16 mouse cellular contexts compared by ENCODE assay signal in genomic region chr6:114868656-114869055, GRCm38 (mm10).
A peak's percentile ranks its signal among the peaks of the same experiment; 100 is the strongest.
DNase-seq lines count a peak whose midpoint lies in the region; ATAC-seq and TF ChIP-seq lines count a peak whose summit lies in the region.
"Had no signal": no experiment of that assay in that cellular context is flagged by ENCODE, and none has a peak within 500 bp of the region (broad histone marks: within the 10 kb centered on the region; RNA-seq: fewer than 3 reads in every experiment).

No protein-coding gene starts in this region.

- TF ChIP-seq EP300 in lung, postnatal 0 days (IDR thresholded peaks at IDR 0.05): no peak

- H3K27ac ChIP-seq in heart, embryonic 16.5 days (ENCODE audit: low read length): 0 out of 2 replicates have a peak overlapping the region, but pooled peaks have one; percentile 13
- no peak overlapping the region for H3K27ac ChIP-seq in lung, embryonic 16.5 days (ENCODE audit: low read length)
- H3K27ac ChIP-seq in lung, postnatal 0 days (ENCODE audit: low read length): no peak overlapping the region
- H3K27ac ChIP-seq in limb, embryonic 10.5 days: peak overlapping the region; percentile 61; the same call in 1 of the 2 replicates
- H3K27ac ChIP-seq: liver, embryonic 13.5 days had no signal

- no peaks in the 10 kb centered on the region for H3K27me3 ChIP-seq in heart, embryonic 16.5 days (ENCODE audit: control insufficient read depth, insufficient read depth, low read length)
- H3K27me3 ChIP-seq in lung, embryonic 16.5 days (ENCODE audit: control insufficient read depth, insufficient read depth, low read depth, low read length): no peaks in the 10 kb centered on the region
- no peaks in the 10 kb centered on the region for H3K27me3 ChIP-seq in lung, postnatal 0 days (replicated peaks; ENCODE audit: insufficient read depth, low read length)
- no peaks in the 10 kb centered on the region for H3K27me3 ChIP-seq in limb, embryonic 10.5 days (ENCODE audit: low read depth, poor library complexity, severe bottlenecking)
- H3K27me3 ChIP-seq: embryonic facial prominence, embryonic 15.5 days; liver, embryonic 13.5 days had no signal

- H3K4me2 ChIP-seq in heart, embryonic 16.5 days (ENCODE audit: low read depth, low read length): no peak overlapping the region
- H3K4me2 ChIP-seq in lung, embryonic 16.5 days (ENCODE audit: low read depth, low read length): no peak overlapping the region
- no peak overlapping the region for H3K4me2 ChIP-seq in lung, postnatal 0 days (replicated peaks; ENCODE audit: low read depth, low read length)
- H3K4me2 ChIP-seq: embryonic facial prominence, embryonic 15.5 days; liver, embryonic 13.5 days had no signal

- DNase-seq in adrenal gland, adult 8-10 months: peak; percentile 55
- DNase-seq in adrenal gland, adult 18-20 months (ENCODE audit: low spot score in 2 of 2): no peak
- no peak for DNase-seq in heart, adult 8-10 months (ENCODE audit: low spot score)
- DNase-seq in lung, postnatal 0 days (ENCODE audit: low spot score): no peak
- no peak for DNase-seq in limb, embryonic 10.5 days (ENCODE audit: low spot score)
- DNase-seq in left cerebral cortex, postnatal 25 days (ENCODE audit: low spot score in 2 of 2): no peak
- DNase-seq: cerebellum, adult 11-12 months; gastrocnemius, postnatal 14 days; heart, postnatal 14 days; liver, embryonic 13.5 days; thymus, adult 2 months had no signal

- H3K4me3 ChIP-seq in heart, embryonic 16.5 days (ENCODE audit: low read length): no peak overlapping the region
- H3K4me3 ChIP-seq in lung, embryonic 16.5 days (ENCODE audit: low read length): no peak overlapping the region
- no peak overlapping the region for H3K4me3 ChIP-seq in lung, postnatal 0 days (ENCODE audit: low read depth, low read length)
- H3K4me3 ChIP-seq in limb, embryonic 10.5 days: no peak overlapping the region
- H3K4me3 ChIP-seq: embryonic facial prominence, embryonic 15.5 days; left cerebral cortex, adult 2 months; liver, embryonic 13.5 days had no signal

- no peak for TF ChIP-seq CTCF in lung, postnatal 0 days (IDR thresholded peaks at IDR 0.05)

- no peak overlapping the region for H3K9ac ChIP-seq in heart, embryonic 16.5 days (ENCODE audit: low read length)
- no peak overlapping the region for H3K9ac ChIP-seq in lung, embryonic 16.5 days (ENCODE audit: low read length)
- H3K9ac ChIP-seq in lung, postnatal 0 days (replicated peaks; ENCODE audit: low read depth): no peak overlapping the region
- H3K9ac ChIP-seq: embryonic facial prominence, embryonic 15.5 days; liver, embryonic 13.5 days had no signal

- H3K36me3 ChIP-seq in heart, embryonic 16.5 days (ENCODE audit: control insufficient read depth, insufficient read depth): peaks cover 3% of the 10 kb centered on the region; the same call in 1 of the 2 replicates
- H3K36me3 ChIP-seq in lung, embryonic 16.5 days (ENCODE audit: control insufficient read depth, insufficient read depth, low read length): peaks cover 2% of the 10 kb centered on the region
- peaks cover under 1% of the 10 kb centered on the region; the same call in 1 of the 2 replicates for H3K36me3 ChIP-seq in lung, postnatal 0 days (ENCODE audit: insufficient read depth, low read length)
- peaks cover 37% of the 10 kb centered on the region for H3K36me3 ChIP-seq in limb, embryonic 10.5 days

- 81% methylated on average over 7 of the region's 7 CpGs for WGBS in heart, embryonic 16.5 days
- 80% methylated on average over 7 of the region's 7 CpGs for WGBS in lung, embryonic 16.5 days
- 74% methylated on average over 7 of the region's 7 CpGs for WGBS in lung, postnatal 0 days
- WGBS in limb, embryonic 10.5 days: 84% methylated on average over 7 of the region's 7 CpGs

- ATAC-seq in heart, embryonic 16.5 days (replicated peaks; ENCODE audit: extremely low read depth, insufficient read depth, low FRiP score): no peak
- 0 out of 2 replicates have a peak, but pooled peaks have one; percentile 8 for ATAC-seq in lung, embryonic 16.5 days (ENCODE audit: low read depth)
- no peak for ATAC-seq in lung, postnatal 0 days
- ATAC-seq: intestine, postnatal 0 days had no signal

- no peaks in the 10 kb centered on the region for H3K9me3 ChIP-seq in heart, embryonic 16.5 days (replicated peaks; ENCODE audit: control insufficient read depth, low read length)
- H3K9me3 ChIP-seq in lung, embryonic 16.5 days (ENCODE audit: control insufficient read depth, low read length): no peaks in the 10 kb centered on the region
- H3K9me3 ChIP-seq in lung, postnatal 0 days (ENCODE audit: low read length): no peaks in the 10 kb centered on the region
- H3K9me3 ChIP-seq in limb, embryonic 10.5 days (replicated peaks): no peaks in the 10 kb centered on the region
- H3K9me3 ChIP-seq: embryonic facial prominence, embryonic 15.5 days; liver, embryonic 13.5 days had no signal

- intact Hi-C loops in left cerebral cortex, postnatal 25 days (cut with DNase I): no loop called here

- peaks cover 40% of the 10 kb centered on the region for H3K4me1 ChIP-seq in heart, embryonic 16.5 days (ENCODE audit: control insufficient read depth, insufficient read depth, low read length)
- peaks cover 39% of the 10 kb centered on the region for H3K4me1 ChIP-seq in lung, embryonic 16.5 days (replicated peaks; ENCODE audit: control insufficient read depth, insufficient read depth, low read length)
- peaks cover 14% of the 10 kb centered on the region for H3K4me1 ChIP-seq in lung, postnatal 0 days (ENCODE audit: insufficient read depth, low read depth, low read length)
- H3K4me1 ChIP-seq in limb, embryonic 10.5 days: peaks cover 44% of the 10 kb centered on the region

Comparison
In these comparisons a context has a peak if more than half of its experiments do, and no peak if none do; other contexts are left out.
1. H3K27ac ChIP-seq: peak in heart, embryonic 16.5 days (single experiment) and limb, embryonic 10.5 days (single experiment); none in lung, embryonic 16.5 days (single experiment) and lung, postnatal 0 days (single experiment).